Mouse (Mus musculus) spleen, adult 2 months (tissue): ENCODE results near the gene Zfp316. TPM values are rescaled to one million over a fixed set of nuclear protein-coding genes. Genes with fewer than 3 reads are reported as not detected.

Experiments
- DNase-seq, 2 experiments: peaks; one replicate each; pipeline versions ENCODE4 v3.0.0 to v3.0.0-alpha.2; 2012 to 2021; ENCODE audit warnings: low spot score in 2 of 2, low read depth in 1 of 2
- H3K27ac ChIP-seq: fragments of 200-500 bp; 2 replicates; pipeline ENCODE4 v1.5.1; 2012; ENCODE audit warnings: low read length, inconsistent platforms; ENCODE audit not compliant: insufficient read depth
- H3K27me3 ChIP-seq: fragments of 200-500 bp; 2 replicates; pipeline ENCODE4 v1.6.1; 2012; ENCODE audit warnings: mild to moderate bottlenecking, moderate library complexity, low read length, inconsistent platforms; ENCODE audit not compliant: control insufficient read depth, insufficient read depth
- H3K36me3 ChIP-seq: fragments of 200-500 bp; 2 replicates; pipeline ENCODE4 v1.6.1; 2012; ENCODE audit warnings: mild to moderate bottlenecking, low read length, inconsistent platforms; ENCODE audit not compliant: control insufficient read depth, insufficient read depth
- H3K4me1 ChIP-seq: fragments of 200-500 bp; 2 replicates; pipeline ENCODE4 v1.6.1; 2011; ENCODE audit warnings: inconsistent platforms; ENCODE audit not compliant: control insufficient read depth, insufficient read depth, insufficient read length
- H3K4me3 ChIP-seq: fragments of 200-500 bp; 2 replicates; pipeline ENCODE4 v1.5.1; 2011; ENCODE audit warnings: mild to moderate bottlenecking, inconsistent platforms; ENCODE audit not compliant: insufficient read depth, insufficient read length; ENCODE audit errors: extremely low read depth
- CTCF ChIP-seq: fragments of 200-500 bp; IDR thresholded peaks from 2 replicates; pipeline ENCODE4 v1.5.1; 2011; ENCODE audit warnings: mild to moderate bottlenecking, inconsistent platforms; ENCODE audit not compliant: insufficient read depth, insufficient read length, insufficient replicate concordance; ENCODE audit errors: extremely low read depth
- POLR2A ChIP-seq: fragments of 200-500 bp; IDR thresholded peaks from 2 replicates; pipeline ENCODE4 v1.6.1; 2011; ENCODE audit warnings: low read depth, low read length, inconsistent platforms
- WGBS: fragments of 180-500 bp; shearing (Covaris S2); methylation state at CpG from one replicate; pipeline ENCODE4 v1.1.7; 2018; 5-methylcytosine and 5-hydroxymethylcytosine counted together
- polyA plus RNA-seq: library from polyadenylated mRNA; depleted of rRNA; stranded (reverse); fragments of >200 nt; gene quantifications from 2 replicates; pipeline ENCODE4 v1.2.3, GENCODE M21; 2012

Gene Zfp316
- polyA plus RNA-seq, 1 experiment = 4.2 TPM

- WGBS = 81% methylated on average over 6 of the region's 6 CpGs
- H3K4me1 ChIP-seq = peaks cover 3% of the 10 kb centered on the region; the same call in 1 of the 2 replicates
- H3K4me3 ChIP-seq = no peak overlapping the region
- H3K36me3 ChIP-seq = no peaks in the 10 kb centered on the region
- H3K27ac ChIP-seq = no peak overlapping the region
- DNase-seq = no peak
- TF ChIP-seq POLR2A (no peak), CTCF (no peak)
- no peaks in the 10 kb centered on the region for H3K27me3 ChIP-seq
These were observed 1.8 kb upstream of the Zfp316 start for GRCm38 (mm10) chr5:143271642-143272041.

GRCm38 (mm10) chr5:143270151-143270519 is 313 bp upstream of the Zfp316 start:
- peak overlapping the region; percentile 83 for H3K4me3 ChIP-seq
- H3K27ac ChIP-seq = peak overlapping the region; percentile 19; the same call in 1 of the 2 replicates
- 9% methylated on average over 12 of the region's 12 CpGs for WGBS
- H3K36me3 ChIP-seq = no peaks in the 10 kb centered on the region
- no peak for DNase-seq
- no peaks in the 10 kb centered on the region for H3K27me3 ChIP-seq
- TF ChIP-seq POLR2A (no peak), CTCF (no peak)
- H3K4me1 ChIP-seq = peaks cover 3% of the 10 kb centered on the region; the same call in 1 of the 2 replicates

GRCm38 (mm10) chr5:143268985-143269362 is 848 bp downstream of the Zfp316 start:
- 44% methylated on average over 8 of the region's 8 CpGs for WGBS
- H3K4me3 ChIP-seq = peak overlapping the region; percentile 83
- no peak for TF ChIP-seq CTCF
- H3K36me3 ChIP-seq = no peaks in the 10 kb centered on the region
- no peaks in the 10 kb centered on the region for H3K27me3 ChIP-seq
- no peak for DNase-seq
- H3K27ac ChIP-seq = no peak overlapping the region
- peaks cover 3% of the 10 kb centered on the region; the same call in 1 of the 2 replicates for H3K4me1 ChIP-seq

GRCm38 (mm10) chr5:143266794-143267193 is 3.0 kb downstream of the Zfp316 start:
- 94% methylated on average over 6 of the region's 6 CpGs for WGBS
- H3K4me1 ChIP-seq = peaks cover 3% of the 10 kb centered on the region; the same call in 1 of the 2 replicates
- no peak overlapping the region for H3K27ac ChIP-seq
- no peaks in the 10 kb centered on the region for H3K27me3 ChIP-seq
- no peak for DNase-seq
- peaks cover 1% of the 10 kb centered on the region; the same call in 1 of the 2 replicates for H3K36me3 ChIP-seq
- TF ChIP-seq CTCF (no peak), POLR2A (no peak)
- H3K4me3 ChIP-seq = no peak overlapping the region

GRCm38 (mm10) chr5:143265409-143265808 is 4.4 kb downstream of the Zfp316 start:
- Histone ChIP-seq H3K36me3 (peaks cover 1% of the 10 kb centered on the region; the same call in 1 of the 2 replicates), H3K27ac (no peak overlapping the region), H3K4me3 (no peak overlapping the region), H3K27me3 (no peaks in the 10 kb centered on the region), H3K4me1 (peaks cover 3% of the 10 kb centered on the region; the same call in 1 of the 2 replicates)
- no peak for TF ChIP-seq POLR2A
- TF ChIP-seq CTCF = no peak
- WGBS = 64% methylated on average over 1 of the region's 1 CpGs
- no peak for DNase-seq

- WGBS = 92% methylated on average over 10 of the region's 10 CpGs
- no peak for TF ChIP-seq POLR2A
- no peak for TF ChIP-seq CTCF
- Histone ChIP-seq H3K27me3 (no peaks in the 10 kb centered on the region), H3K27ac (no peak overlapping the region), H3K36me3 (peaks cover 1% of the 10 kb centered on the region; the same call in 1 of the 2 replicates), H3K4me3 (no peak overlapping the region), H3K4me1 (no peaks in the 10 kb centered on the region)
- no peak for DNase-seq
These were observed 5.1 kb downstream of the Zfp316 start for GRCm38 (mm10) chr5:143264689-143265088.

- Histone ChIP-seq H3K4me3 (no peak overlapping the region), H3K4me1 (no peaks in the 10 kb centered on the region), H3K27me3 (no peaks in the 10 kb centered on the region), H3K36me3 (peaks cover 1% of the 10 kb centered on the region; the same call in 1 of the 2 replicates), H3K27ac (no peak overlapping the region)
- TF ChIP-seq CTCF (no peak), POLR2A (no peak)
- WGBS = 93% methylated on average over 8 of the region's 8 CpGs
- no peak for DNase-seq
These were observed 8.2 kb downstream of the Zfp316 start for GRCm38 (mm10) chr5:143261636-143262035.

- Histone ChIP-seq H3K27ac (no peak overlapping the region), H3K27me3 (peaks cover 17% of the 10 kb centered on the region), H3K4me3 (no peak overlapping the region), H3K4me1 (peaks cover 16% of the 10 kb centered on the region; the same call in 1 of the 2 replicates), H3K36me3 (peaks cover 6% of the 10 kb centered on the region; the same call in 1 of the 2 replicates)
- no peak for DNase-seq
- WGBS = 92% methylated on average over 5 of the region's 5 CpGs
- TF ChIP-seq CTCF (no peak), POLR2A (no peak)
These were observed 14.0 kb downstream of the Zfp316 start for GRCm38 (mm10) chr5:143255802-143256201.
